Comparison of ENCODE assay signal across 12 mouse cellular contexts in the genomic region with DNA sequence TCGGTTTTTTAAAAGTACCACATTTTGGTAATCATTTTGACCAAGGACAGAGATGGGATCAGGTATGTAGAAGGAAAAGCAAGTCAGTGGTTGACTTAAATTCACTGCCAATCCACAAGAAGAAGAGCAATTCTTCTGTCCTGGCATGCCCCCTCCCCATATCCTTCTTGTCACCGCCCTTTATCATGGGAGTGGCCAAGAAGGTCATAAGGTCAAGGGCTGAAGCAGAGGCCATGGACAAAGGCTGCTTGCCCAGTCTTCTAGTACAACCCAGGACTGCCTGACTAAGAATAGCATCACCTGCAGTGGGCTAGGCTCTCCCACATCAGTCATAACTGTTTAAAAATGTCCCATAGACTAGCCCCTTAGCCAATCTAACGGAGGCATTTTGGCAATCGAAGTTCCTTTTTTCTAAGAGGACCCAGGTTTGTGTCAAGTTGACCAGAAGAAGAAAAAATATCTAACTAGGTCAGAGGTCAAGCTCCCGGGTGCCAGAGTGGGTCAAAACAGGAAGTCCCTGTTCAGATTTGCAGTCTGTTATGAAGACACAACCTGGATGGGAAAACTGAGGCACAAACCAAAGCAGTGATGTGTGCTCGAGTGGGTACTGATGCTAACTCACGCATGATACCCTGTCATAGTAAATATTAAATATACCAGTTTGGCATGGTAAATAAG.
"Had no signal": no experiment of that assay in that cellular context is flagged by ENCODE, and none has a peak within 500 bp of the region (broad histone marks: within the 10 kb centered on the region; RNA-seq: fewer than 3 reads in every experiment).

No protein-coding gene starts in this region.

- DNase-seq: kidney, adult 11 months; kidney, postnatal 36 days; layer of hippocampus, adult 9-11 months; layer of hippocampus, postnatal 36 days; lung, postnatal 14 days; right cerebral cortex, adult 18-20 months; right cerebral cortex, postnatal 25 days had no signal

- ATAC-seq: midbrain, embryonic 13.5 days had no signal

- H3K4me3 ChIP-seq: limb, embryonic 15.5 days; liver, embryonic 15.5 days; lung, embryonic 15.5 days; midbrain, embryonic 13.5 days had no signal

- H3K27me3 ChIP-seq: limb, embryonic 15.5 days; liver, embryonic 15.5 days; lung, embryonic 15.5 days; midbrain, embryonic 13.5 days had no signal

- H3K27ac ChIP-seq: limb, embryonic 15.5 days; liver, embryonic 15.5 days; lung, embryonic 15.5 days; macrophage; midbrain, embryonic 13.5 days had no signal
